Mouse (Mus musculus) heart, adult 2 months (tissue): ENCODE measurements around the gene Sh2d2a.

ENCODE experiments used
- CTCF ChIP-seq: fragments of 200-600 bp; IDR thresholded peaks from 2 replicates; pipeline ENCODE4 v1.8.1; 2022; ENCODE audit warnings: antibody characterized with exemption, mild to moderate bottlenecking, moderate library complexity
- EP300 ChIP-seq: fragments of 200-500 bp; IDR thresholded peaks from 2 replicates; pipeline ENCODE4 v1.6.1; 2011; ENCODE audit warnings: low read depth, low read length, control low read depth; ENCODE audit not compliant: insufficient read depth
- POLR2A ChIP-seq: fragments of 200-500 bp; IDR thresholded peaks from 2 replicates; pipeline ENCODE4 v1.6.1; 2011; ENCODE audit warnings: mild to moderate bottlenecking, low read depth, low read length, control low read depth; ENCODE audit not compliant: insufficient read depth

DNA sequence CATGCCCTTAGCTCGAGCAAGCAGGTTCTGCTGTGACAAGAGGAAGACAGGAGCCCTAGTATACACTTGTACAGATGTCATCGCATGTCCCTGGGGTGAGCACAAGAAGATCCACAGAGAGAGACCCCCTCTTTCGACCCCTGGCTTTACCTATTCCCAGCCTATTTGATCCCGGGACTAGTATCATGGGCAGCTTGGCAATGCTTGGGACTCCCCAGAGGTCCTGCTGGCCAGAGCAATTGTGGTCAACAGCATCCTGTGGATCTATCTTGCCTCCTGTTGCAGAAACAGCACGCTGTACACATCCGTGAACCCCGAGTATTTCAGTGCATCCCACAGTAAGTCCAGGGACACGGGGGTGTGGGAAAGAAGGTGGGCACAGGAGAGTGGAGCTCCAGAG, 35.3 kb upstream of the Sh2d2a start:
- TF ChIP-seq POLR2A (no peak), CTCF (no peak), EP300 (no peak)
